Mouse (Mus musculus) limb, embryonic 11.5 days (tissue): ENCODE measurements around the gene Myt1l. TPM values are rescaled to one million over a fixed set of nuclear protein-coding genes. Genes with fewer than 3 reads are reported as not detected.

Experiments used
- ATAC-seq: fragments of 200-750 bp; cut with Nextera tagmentation; 2 replicates; pipeline ENCODE4 v1.8.0; 2017; ENCODE audit warnings: low read depth; ENCODE audit not compliant: insufficient number of reproducible peaks, low FRiP score, low TSS enrichment
- DNase-seq: peaks from one replicate; pipeline ENCODE4 v3.0.0-alpha.2; 2015; ENCODE audit warnings: low spot score
- H3K27ac ChIP-seq: fragments of 300-500 bp; sonication (generic); replicated peaks from 2 replicates; pipeline ENCODE4 v1.5.1; 2014; ENCODE audit warnings: low read depth, mild to moderate bottlenecking, low read length
- H3K27me3 ChIP-seq: fragments of 300-500 bp; sonication (generic); 2 replicates; pipeline ENCODE4 v1.6.1; 2014; ENCODE audit warnings: mild to moderate bottlenecking, low read length, mixed read lengths; ENCODE audit not compliant: control insufficient read depth, insufficient read depth
- H3K36me3 ChIP-seq: fragments of 300-500 bp; sonication (generic); 2 replicates; pipeline ENCODE4 v1.6.1; 2014; ENCODE audit warnings: mild to moderate bottlenecking, low read length, moderate library complexity, mixed read lengths; ENCODE audit not compliant: control insufficient read depth, insufficient read depth
- H3K4me1 ChIP-seq: fragments of 300-500 bp; sonication (generic); 2 replicates; pipeline ENCODE4 v1.6.1; 2014; ENCODE audit warnings: low read length, mixed read lengths; ENCODE audit not compliant: control insufficient read depth, insufficient read depth
- H3K4me2 ChIP-seq: fragments of 300-500 bp; sonication (generic); 2 replicates; pipeline ENCODE4 v1.6.1; 2014; ENCODE audit warnings: low read depth, mild to moderate bottlenecking, moderate library complexity; ENCODE audit not compliant: severe bottlenecking
- H3K4me3 ChIP-seq: fragments of 300-500 bp; sonication (generic); 2 replicates; pipeline ENCODE4 v1.5.1; 2014; ENCODE audit warnings: low read depth, low read length
- H3K9ac ChIP-seq: fragments of 300-500 bp; sonication (generic); 2 replicates; pipeline ENCODE4 v1.6.1; 2014; ENCODE audit warnings: mild to moderate bottlenecking, low read length
- H3K9me3 ChIP-seq: fragments of 300-500 bp; sonication (generic); 2 replicates; pipeline ENCODE4 v1.6.1; 2016; ENCODE audit warnings: low read length; ENCODE audit not compliant: control insufficient read depth
- WGBS: fragments of 180-500 bp; shearing (Covaris S2); extraction: QIAGEN DNeasy Blood & Tissue Kit; methylation state at CpG from one replicate; pipeline ENCODE4 v1.1.7; 2014; 5-methylcytosine and 5-hydroxymethylcytosine counted together
- polyA plus RNA-seq: library from polyadenylated mRNA; unstranded; fragments of >200 nt; fragmentation: Nextera tagmentation; extraction: Ambion mirVana; gene quantifications from 2 replicates; pipeline ENCODE4 v1.2.1, GENCODE M21; 2014

Myt1l gene
- polyA plus RNA-seq, 1 experiment from 2014 or later = 0.21 TPM

DNA sequence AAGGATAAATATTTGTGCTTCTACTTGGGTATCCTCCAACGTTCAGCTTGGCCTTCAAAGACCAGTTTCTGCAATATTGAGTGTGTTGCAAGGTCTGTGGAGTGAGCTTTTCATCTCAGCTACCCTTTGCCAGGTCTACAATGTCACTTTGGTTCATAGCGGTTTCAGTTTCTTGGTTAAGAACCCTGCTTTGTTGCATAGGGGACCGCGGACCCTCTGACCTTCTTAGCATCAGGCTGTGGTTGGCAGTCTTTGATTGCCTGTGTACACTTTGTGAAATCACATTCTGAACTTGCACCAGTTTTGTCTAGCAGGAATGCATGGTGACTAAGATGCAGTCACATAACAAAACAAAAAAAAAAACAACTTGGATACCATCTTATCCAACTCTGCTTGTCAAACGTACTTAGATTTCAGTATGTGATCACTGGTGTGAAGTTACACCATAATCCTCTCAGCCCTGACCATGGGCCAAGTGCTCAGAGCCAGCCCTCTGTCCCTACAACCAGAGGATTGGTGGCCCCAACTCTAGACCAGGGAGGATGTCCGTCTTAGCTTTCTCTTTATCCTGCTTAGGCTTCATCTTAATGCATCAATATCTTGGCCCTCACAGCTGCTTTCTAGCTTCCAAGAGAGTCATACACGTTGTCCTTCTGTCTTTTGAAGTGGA, 443.7 kb downstream of the Myt1l start:
- no peaks in the 10 kb centered on the region; the same call in 1 of the 2 replicates for H3K36me3 ChIP-seq
- H3K4me1 ChIP-seq = no peaks in the 10 kb centered on the region
- no peak overlapping the region for H3K27ac ChIP-seq
- no peak overlapping the region for H3K9ac ChIP-seq
- DNase-seq (no peak), ATAC-seq (no peak)
- no peaks in the 10 kb centered on the region for H3K27me3 ChIP-seq
- no peak overlapping the region for H3K4me2 ChIP-seq
- 87% methylated on average over 7 of the region's 7 CpGs for WGBS
- no peak overlapping the region for H3K4me3 ChIP-seq
- no peaks in the 10 kb centered on the region for H3K9me3 ChIP-seq

DNA sequence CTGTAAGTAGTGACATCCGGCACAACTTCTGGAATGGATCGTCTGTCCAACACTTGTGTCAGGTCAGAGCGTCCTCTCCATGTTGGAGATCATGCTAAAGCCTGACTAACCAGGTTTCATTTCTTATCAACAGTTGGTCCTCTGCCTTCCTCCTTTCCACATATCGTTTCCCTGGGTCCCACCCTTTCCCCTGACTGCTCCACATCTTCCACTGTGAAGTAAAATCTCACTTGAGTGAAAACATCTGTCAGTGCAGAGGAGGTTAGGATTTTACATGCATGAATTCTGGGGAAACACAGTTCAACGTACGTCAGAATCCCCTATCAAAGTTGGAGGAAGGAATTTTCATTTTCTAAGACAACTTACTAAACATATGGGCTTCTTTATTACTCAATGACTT, 444.3 kb downstream of the Myt1l start:
- Histone ChIP-seq H3K4me1 (no peaks in the 10 kb centered on the region), H3K36me3 (no peaks in the 10 kb centered on the region; the same call in 1 of the 2 replicates), H3K27ac (no peak overlapping the region), H3K9ac (no peak overlapping the region), H3K4me3 (no peak overlapping the region), H3K9me3 (no peaks in the 10 kb centered on the region), H3K27me3 (no peaks in the 10 kb centered on the region), H3K4me2 (no peak overlapping the region)
- DNase-seq (no peak), ATAC-seq (no peak)
- 67% methylated on average over 6 of the region's 6 CpGs for WGBS
